Mouse (Mus musculus) limb, embryonic 14.5 days (tissue): ENCODE measurements at regions not wholly inside any gene's neighbourhood (a gene's known extent, or its start where the extent isn't known, plus 50 kb on each side); places are given as distances from the start of the nearest gene placed in this dataset.

Source experiments
- ATAC-seq: fragments of 200-750 bp; cut with Nextera tagmentation; 2 replicates; pipeline ENCODE4 v1.8.0; 2017; ENCODE audit warnings: low read depth, moderate number of reproducible peaks, moderate TSS enrichment; ENCODE audit not compliant: low FRiP score
- DNase-seq: peaks from one replicate; pipeline ENCODE4 v3.0.0-alpha.2; 2015; ENCODE audit warnings: low spot score
- H3K27ac ChIP-seq: fragments of 300-500 bp; sonication (generic); replicated peaks from 2 replicates; pipeline ENCODE4 v1.5.1; 2014; ENCODE audit warnings: low read depth, mild to moderate bottlenecking, low read length, moderate library complexity, mixed read lengths
- H3K27me3 ChIP-seq: fragments of 300-500 bp; sonication (generic); 2 replicates; pipeline ENCODE4 v1.6.1; 2014; ENCODE audit warnings: low read length, mixed read lengths; ENCODE audit not compliant: control insufficient read depth, insufficient read depth
- H3K36me3 ChIP-seq: fragments of 300-500 bp; sonication (generic); 2 replicates; pipeline ENCODE4 v1.6.1; 2014; ENCODE audit warnings: mild to moderate bottlenecking, low read length, moderate library complexity, mixed read lengths; ENCODE audit not compliant: control insufficient read depth, insufficient read depth
- H3K4me1 ChIP-seq: fragments of 300-500 bp; sonication (generic); 2 replicates; pipeline ENCODE4 v1.6.1; 2014; ENCODE audit warnings: antibody characterized with exemption, low read length, mixed read lengths; ENCODE audit not compliant: control insufficient read depth, insufficient read depth
- H3K4me2 ChIP-seq: fragments of 300-500 bp; sonication (generic); replicated peaks from 2 replicates; pipeline ENCODE4 v1.6.1; 2014; ENCODE audit warnings: low read depth, mild to moderate bottlenecking, low read length, moderate library complexity; ENCODE audit not compliant: severe bottlenecking
- H3K4me3 ChIP-seq: fragments of 300-500 bp; sonication (generic); replicated peaks from 2 replicates; pipeline ENCODE4 v1.5.1; 2014; ENCODE audit warnings: low read length
- H3K9ac ChIP-seq: fragments of 300-500 bp; sonication (generic); 2 replicates; pipeline ENCODE4 v1.6.1; 2014; ENCODE audit warnings: mild to moderate bottlenecking, low read depth, low read length, moderate library complexity; ENCODE audit not compliant: severe bottlenecking
- H3K9me3 ChIP-seq: fragments of 300-500 bp; sonication (generic); 2 replicates; pipeline ENCODE4 v1.6.1; 2016; ENCODE audit warnings: low read length; ENCODE audit not compliant: control insufficient read depth
- POLR2A ChIP-seq: fragments of 200-500 bp; IDR thresholded peaks from 2 replicates; pipeline ENCODE4 v1.8.0; 2012; ENCODE audit warnings: inconsistent platforms, mild to moderate bottlenecking, moderate library complexity, borderline replicate concordance; ENCODE audit not compliant: insufficient read depth, insufficient read length; ENCODE audit errors: extremely low read depth
- WGBS: fragments of 180-500 bp; shearing (Covaris S2); extraction: QIAGEN DNeasy Blood & Tissue Kit; methylation state at CpG from one replicate; pipeline ENCODE4 v1.1.7; 2014; 5-methylcytosine and 5-hydroxymethylcytosine counted together

GRCm38 (mm10) chr7:51434865-51435264, 76.0 kb upstream of the Ano5 start:
- no peaks in the 10 kb centered on the region for H3K27me3 ChIP-seq
- no peak for TF ChIP-seq POLR2A
- DNase-seq: peak; percentile 56
- no peaks in the 10 kb centered on the region for H3K9me3 ChIP-seq
- H3K27ac ChIP-seq: no peak overlapping the region
- H3K9ac ChIP-seq: no peak overlapping the region
- no peak overlapping the region for H3K4me2 ChIP-seq
- no peaks in the 10 kb centered on the region for H3K4me1 ChIP-seq
- H3K4me3 ChIP-seq: no peak overlapping the region
- H3K36me3 ChIP-seq: no peaks in the 10 kb centered on the region
- ATAC-seq: no peak

- ATAC-seq: no peak
- no peak for DNase-seq
- no peaks in the 10 kb centered on the region for H3K9me3 ChIP-seq
- WGBS: 78% methylated on average over 2 of the region's 2 CpGs
- no peaks in the 10 kb centered on the region for H3K36me3 ChIP-seq
- no peak overlapping the region for H3K4me3 ChIP-seq
- no peak overlapping the region for H3K27ac ChIP-seq
- H3K27me3 ChIP-seq: no peaks in the 10 kb centered on the region
- H3K4me2 ChIP-seq: no peak overlapping the region
- H3K4me1 ChIP-seq: no peaks in the 10 kb centered on the region
- no peak for TF ChIP-seq POLR2A
- H3K9ac ChIP-seq: no peak overlapping the region
Observed at GRCm38 (mm10) chr7:51454989-51455692, 55.7 kb upstream of the Ano5 start.

DNA sequence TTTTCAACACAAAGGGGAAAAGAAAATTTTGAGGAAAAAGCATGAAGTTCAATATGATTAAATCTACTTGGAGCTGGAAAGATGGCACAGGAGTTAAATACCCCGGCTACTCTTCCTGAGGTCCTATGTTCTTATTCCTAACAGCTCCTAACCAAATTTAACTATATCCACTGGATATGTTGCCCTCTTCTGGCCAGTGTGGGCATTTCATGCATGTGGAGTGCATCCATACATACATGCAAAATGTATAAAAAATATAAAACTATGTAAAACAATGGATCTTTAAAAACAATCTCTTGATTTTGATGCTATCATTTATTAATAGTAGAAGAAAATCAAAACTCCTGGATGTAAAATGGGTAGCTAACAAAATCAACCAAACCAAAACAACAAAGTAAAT, 52.1 kb upstream of the Ano5 start:
- Histone ChIP-seq H3K4me3 (no peak overlapping the region), H3K9me3 (no peaks in the 10 kb centered on the region), H3K27me3 (no peaks in the 10 kb centered on the region), H3K4me2 (no peak overlapping the region), H3K4me1 (no peaks in the 10 kb centered on the region), H3K27ac (no peak overlapping the region), H3K36me3 (no peaks in the 10 kb centered on the region), H3K9ac (no peak overlapping the region)
- no peak for TF ChIP-seq POLR2A
- 80% methylated on average over 1 of the region's 1 CpGs for WGBS
- DNase-seq (no peak), ATAC-seq (no peak)
